12 mouse cellular contexts compared by ENCODE assay signal in the genomic region with DNA sequence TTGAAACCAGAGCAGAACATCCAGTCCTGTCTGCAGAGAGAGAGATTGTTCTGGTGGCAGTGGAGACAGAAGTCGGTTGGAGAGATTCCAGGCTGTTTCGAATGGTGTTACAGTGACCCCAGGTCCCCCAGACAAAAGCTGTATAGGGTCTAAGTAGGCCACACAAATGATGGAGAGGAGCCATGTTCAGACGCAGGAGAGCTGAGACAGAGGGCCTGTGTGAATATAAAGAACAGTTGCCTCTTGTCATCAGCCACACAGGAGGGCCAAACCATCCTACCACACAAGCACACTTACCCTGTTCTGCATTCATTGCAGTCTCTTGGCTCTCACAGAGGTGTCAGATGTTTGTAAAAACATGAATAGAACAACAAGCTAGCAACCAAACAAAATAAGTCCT. TPM values are rescaled to one million over a fixed set of nuclear protein-coding genes. Genes with fewer than 3 reads are reported as not detected.
DNase-seq lines count a peak whose midpoint lies in the region; ATAC-seq and TF ChIP-seq lines count a peak whose summit lies in the region.
"Had no signal": no experiment of that assay in that cellular context is flagged by ENCODE, and none has a peak within 500 bp of the region (broad histone marks: within the 10 kb centered on the region; RNA-seq: fewer than 3 reads in every experiment).

No protein-coding gene starts in this region.

- TF ChIP-seq CTCF in hindbrain, postnatal 0 days (IDR thresholded peaks at IDR 0.05; ENCODE audit: low read depth) = no peak

- ATAC-seq in neural tube, embryonic 13.5 days (ENCODE audit: low read depth) = peak; percentile 47; the same call in 1 of the 2 replicates
- peak; percentile 94 for ATAC-seq in hindbrain, postnatal 0 days
- ATAC-seq in neural tube, embryonic 14.5 days (ENCODE audit: low read depth) = peak; percentile 14; the same call in 1 of the 2 replicates

- H3K36me3 ChIP-seq in neural tube, embryonic 13.5 days = no peaks in the 10 kb centered on the region
- H3K36me3 ChIP-seq in hindbrain, postnatal 0 days (ENCODE audit: insufficient read depth, low read length) = no peaks in the 10 kb centered on the region
- no peaks in the 10 kb centered on the region for H3K36me3 ChIP-seq in neural tube, embryonic 14.5 days (ENCODE audit: control insufficient read depth, insufficient read depth, low read length)

- 48% methylated on average over 3 of the region's 3 CpGs for WGBS in neural tube, embryonic 13.5 days
- 28% methylated on average over 3 of the region's 3 CpGs for WGBS in hindbrain, postnatal 0 days
- 46% methylated on average over 3 of the region's 3 CpGs for WGBS in neural tube, embryonic 14.5 days

- no peaks in the 10 kb centered on the region for H3K27me3 ChIP-seq in neural tube, embryonic 13.5 days
- H3K27me3 ChIP-seq in hindbrain, postnatal 0 days (ENCODE audit: insufficient read depth, low read length) = no peaks in the 10 kb centered on the region
- H3K27me3 ChIP-seq in neural tube, embryonic 14.5 days (ENCODE audit: control insufficient read depth, insufficient read depth, low read length) = no peaks in the 10 kb centered on the region

- peak; percentile 39 for DNase-seq in layer of hippocampus, adult 11-12 months (ENCODE audit: low spot score)
- DNase-seq in layer of hippocampus, adult 9-10 months (ENCODE audit: low spot score) = no peak
- DNase-seq in neural tube, embryonic 10.5 days (ENCODE audit: extremely low spot score, low spot score) = no peak
- DNase-seq in hindbrain, postnatal 0 days (ENCODE audit: low spot score) = peak; percentile 75
- DNase-seq in adrenal gland, adult (ENCODE audit: inconsistent age in 2 of 2, low spot score in 1 of 2) = no peak
- DNase-seq: adrenal gland, adult 2 months; cerebellum, postnatal 36 days; heart, adult 11 months; heart, postnatal 14 days; kidney, adult 18-20 months had no signal

- no peaks in the 10 kb centered on the region; the same call in 1 of the 2 replicates for H3K4me1 ChIP-seq in neural tube, embryonic 13.5 days (replicated peaks)
- no peaks in the 10 kb centered on the region for H3K4me1 ChIP-seq in hindbrain, postnatal 0 days (ENCODE audit: insufficient read depth, low read length)
- H3K4me1 ChIP-seq in neural tube, embryonic 14.5 days (ENCODE audit: control insufficient read depth, insufficient read depth, low read length) = no peaks in the 10 kb centered on the region

- H3K9me3 ChIP-seq in neural tube, embryonic 13.5 days = no peaks in the 10 kb centered on the region
- no peaks in the 10 kb centered on the region for H3K9me3 ChIP-seq in hindbrain, postnatal 0 days (ENCODE audit: low read length)
- H3K9me3 ChIP-seq in neural tube, embryonic 14.5 days (ENCODE audit: control insufficient read depth, low read length) = no peaks in the 10 kb centered on the region

- H3K4me2 ChIP-seq in neural tube, embryonic 13.5 days = no peak overlapping the region
- no peak overlapping the region for H3K4me2 ChIP-seq in hindbrain, postnatal 0 days (ENCODE audit: low read depth, low read length)
- no peak overlapping the region for H3K4me2 ChIP-seq in neural tube, embryonic 14.5 days (ENCODE audit: low read depth, low read length)

- no peak overlapping the region for H3K4me3 ChIP-seq in neural tube, embryonic 13.5 days
- H3K4me3 ChIP-seq in hindbrain, postnatal 0 days (ENCODE audit: low read length) = no peak overlapping the region
- H3K4me3 ChIP-seq in neural tube, embryonic 14.5 days (ENCODE audit: low read depth, low read length) = no peak overlapping the region

- H3K9ac ChIP-seq in neural tube, embryonic 13.5 days = no peak overlapping the region
- H3K9ac ChIP-seq in hindbrain, postnatal 0 days (replicated peaks; ENCODE audit: low read length) = no peak overlapping the region
- H3K9ac ChIP-seq in neural tube, embryonic 14.5 days (replicated peaks; ENCODE audit: low read depth, low read length) = no peak overlapping the region

- 0 out of 2 replicates have a peak overlapping the region, but pooled peaks have one; percentile 29 for H3K27ac ChIP-seq in neural tube, embryonic 13.5 days (replicated peaks)
- H3K27ac ChIP-seq in hindbrain, postnatal 0 days = peak overlapping the region; percentile 27; the same call in 1 of the 2 replicates
- no peak overlapping the region for H3K27ac ChIP-seq in neural tube, embryonic 14.5 days (ENCODE audit: low read depth, low read length)

RNA-seq across cellular contexts. Expression of gene Kif6, which starts 37.4 kb away (rescaled TPM):
- 3.0 and 3.3 TPM in 2 replicates for polyA plus RNA-seq in neural tube, embryonic 13.5 days (2015; fragmentation: Nextera tagmentation; extraction: Ambion mirVana)
- total RNA-seq in hindbrain, postnatal 0 days (2014; rRNA removed) = 1.8 and 2.6 TPM in 2 replicates
- polyA plus RNA-seq in hindbrain, postnatal 0 days (2015; fragmentation: Nextera tagmentation; extraction: Ambion mirVana) = 1.5 and 2.2 TPM in 2 replicates
- polyA plus RNA-seq in neural tube, embryonic 14.5 days (2014; fragmentation: Nextera tagmentation; extraction: Ambion mirVana) = 3.1 and 3.4 TPM in 2 replicates

Comparison
In these comparisons a context has a peak if more than half of its experiments do, and no peak if none do; other contexts are left out.
1. DNase-seq: peak in layer of hippocampus, adult 11-12 months (single experiment) and hindbrain, postnatal 0 days (single experiment); none in layer of hippocampus, adult 9-10 months (single experiment), neural tube, embryonic 10.5 days (single experiment) and adrenal gland, adult (0 of 2).
2. ATAC-seq: peak in every context shown above with its lines; median percentile 94 in hindbrain, postnatal 0 days; 47 in neural tube, embryonic 13.5 days; 14 in neural tube, embryonic 14.5 days.